Mouse (Mus musculus): ENCODE results near the gene Peli1. TPM values are rescaled to one million over a fixed set of nuclear protein-coding genes. Genes with fewer than 3 reads are reported as not detected.
A peak's percentile ranks its signal among the peaks of the same experiment; 100 is the strongest.

Peli1 gene
- 57.1 to 95.4 TPM (median 58.8 TPM) in 3 replicates for total RNA-seq (2017)

GRCm38 (mm10) chr11:21091067-21091427, at the start of gene Peli1:
Gene Peli1, plus strand, starts transcription at chr11:21091291.
- ATAC-seq (replicated peaks; ENCODE audit: insufficient number of reproducible peaks, low FRiP score, low TSS enrichment, poor library complexity, severe bottlenecking) = peak; percentile 91

GRCm38 (mm10) chr11:21042590-21042989, 48.5 kb upstream of the Peli1 start:
- no peak for ATAC-seq (replicated peaks; ENCODE audit: insufficient number of reproducible peaks, low FRiP score, low TSS enrichment, poor library complexity, severe bottlenecking)

- peak; percentile 88 for ATAC-seq (replicated peaks; ENCODE audit: insufficient number of reproducible peaks, low FRiP score, low TSS enrichment, poor library complexity, severe bottlenecking)
Measured at GRCm38 (mm10) chr11:21046188-21046587, 44.9 kb upstream of the Peli1 start.

GRCm38 (mm10) chr11:21047921-21048320, 43.2 kb upstream of the Peli1 start:
- ATAC-seq (replicated peaks; ENCODE audit: insufficient number of reproducible peaks, low FRiP score, low TSS enrichment, poor library complexity, severe bottlenecking) = no peak

- no peak for ATAC-seq (replicated peaks; ENCODE audit: insufficient number of reproducible peaks, low FRiP score, low TSS enrichment, poor library complexity, severe bottlenecking)
Measured at GRCm38 (mm10) chr11:21051716-21052115, 39.4 kb upstream of the Peli1 start.

GRCm38 (mm10) chr11:21054587-21054986, 36.5 kb upstream of the Peli1 start:
- no peak for ATAC-seq (replicated peaks; ENCODE audit: insufficient number of reproducible peaks, low FRiP score, low TSS enrichment, poor library complexity, severe bottlenecking)

GRCm38 (mm10) chr11:21056109-21056850, 34.8 kb upstream of the Peli1 start:
- no peak for ATAC-seq (replicated peaks; ENCODE audit: insufficient number of reproducible peaks, low FRiP score, low TSS enrichment, poor library complexity, severe bottlenecking)

GRCm38 (mm10) chr11:21057511-21058414, 33.3 kb upstream of the Peli1 start:
- ATAC-seq (replicated peaks; ENCODE audit: insufficient number of reproducible peaks, low FRiP score, low TSS enrichment, poor library complexity, severe bottlenecking) = no peak

- ATAC-seq (replicated peaks; ENCODE audit: insufficient number of reproducible peaks, low FRiP score, low TSS enrichment, poor library complexity, severe bottlenecking) = no peak
Measured at GRCm38 (mm10) chr11:21058415-21058781, 32.7 kb upstream of the Peli1 start.

GRCm38 (mm10) chr11:21060386-21061074, 30.6 kb upstream of the Peli1 start:
- ATAC-seq (replicated peaks; ENCODE audit: insufficient number of reproducible peaks, low FRiP score, low TSS enrichment, poor library complexity, severe bottlenecking) = no peak

GRCm38 (mm10) chr11:21061075-21061403, 30.1 kb upstream of the Peli1 start:
- ATAC-seq (replicated peaks; ENCODE audit: insufficient number of reproducible peaks, low FRiP score, low TSS enrichment, poor library complexity, severe bottlenecking) = no peak

GRCm38 (mm10) chr11:21061431-21061830, 29.7 kb upstream of the Peli1 start:
- ATAC-seq (replicated peaks; ENCODE audit: insufficient number of reproducible peaks, low FRiP score, low TSS enrichment, poor library complexity, severe bottlenecking) = no peak

- ATAC-seq (replicated peaks; ENCODE audit: insufficient number of reproducible peaks, low FRiP score, low TSS enrichment, poor library complexity, severe bottlenecking) = no peak
Measured at GRCm38 (mm10) chr11:21062071-21062470, 29.0 kb upstream of the Peli1 start.

- no peak for ATAC-seq (replicated peaks; ENCODE audit: insufficient number of reproducible peaks, low FRiP score, low TSS enrichment, poor library complexity, severe bottlenecking)
Measured at GRCm38 (mm10) chr11:21063271-21063670, 27.8 kb upstream of the Peli1 start.

- ATAC-seq (replicated peaks; ENCODE audit: insufficient number of reproducible peaks, low FRiP score, low TSS enrichment, poor library complexity, severe bottlenecking) = no peak
Measured at GRCm38 (mm10) chr11:21079400-21079799, 11.7 kb upstream of the Peli1 start.

GRCm38 (mm10) chr11:21079851-21080362, 11.2 kb upstream of the Peli1 start:
- peak; percentile 58; the same call in 1 of the 2 replicates for ATAC-seq (replicated peaks; ENCODE audit: insufficient number of reproducible peaks, low FRiP score, low TSS enrichment, poor library complexity, severe bottlenecking)

- ATAC-seq (replicated peaks; ENCODE audit: insufficient number of reproducible peaks, low FRiP score, low TSS enrichment, poor library complexity, severe bottlenecking) = no peak; the same call in 1 of the 2 replicates
Measured at GRCm38 (mm10) chr11:21081169-21081568, 9.9 kb upstream of the Peli1 start.

- ATAC-seq (replicated peaks; ENCODE audit: insufficient number of reproducible peaks, low FRiP score, low TSS enrichment, poor library complexity, severe bottlenecking) = no peak
Measured at GRCm38 (mm10) chr11:21082711-21083110, 8.4 kb upstream of the Peli1 start.

- no peak for ATAC-seq (replicated peaks; ENCODE audit: insufficient number of reproducible peaks, low FRiP score, low TSS enrichment, poor library complexity, severe bottlenecking)
Measured at GRCm38 (mm10) chr11:21088356-21088755, 2.7 kb upstream of the Peli1 start.

All from monocyte, adult 5-6 weeks (primary cell).